Mouse (Mus musculus) megakaryocyte, embryonic 14.5 days (primary cell): ENCODE data around the gene Trim46.

Experiments used
- FLI1 ChIP-seq: IDR thresholded peaks from 2 replicates; pipeline ENCODE4 v1.6.1; 2012; ENCODE audit warnings: low read length, inconsistent platforms, mixed read lengths
- GATA1 ChIP-seq: IDR thresholded peaks from 3 replicates; pipeline ENCODE4 v1.6.1; 2012; ENCODE audit warnings: mixed read lengths, low read length, inconsistent platforms, borderline replicate concordance

GRCm38 (mm10) chr3:89215853-89216252 lies 30.3 kb downstream of the Trim46 start:
- TF ChIP-seq FLI1 (no peak), GATA1 (no peak)
